Mouse (Mus musculus) G1E (cell line): ENCODE data around the gene Mrpl57.

ENCODE experiments used
- CTCF ChIP-seq: IDR thresholded peaks from 2 replicates; pipeline ENCODE4 v1.5.1; 2012; ENCODE audit warnings: low read depth, low read length, inconsistent platforms, mixed read lengths
- POLR2AphosphoS5 ChIP-seq: IDR thresholded peaks from 2 replicates; pipeline ENCODE4 v1.6.1; 2012; ENCODE audit warnings: low read depth, low read length, inconsistent platforms; ENCODE audit not compliant: insufficient replicate concordance

DNA sequence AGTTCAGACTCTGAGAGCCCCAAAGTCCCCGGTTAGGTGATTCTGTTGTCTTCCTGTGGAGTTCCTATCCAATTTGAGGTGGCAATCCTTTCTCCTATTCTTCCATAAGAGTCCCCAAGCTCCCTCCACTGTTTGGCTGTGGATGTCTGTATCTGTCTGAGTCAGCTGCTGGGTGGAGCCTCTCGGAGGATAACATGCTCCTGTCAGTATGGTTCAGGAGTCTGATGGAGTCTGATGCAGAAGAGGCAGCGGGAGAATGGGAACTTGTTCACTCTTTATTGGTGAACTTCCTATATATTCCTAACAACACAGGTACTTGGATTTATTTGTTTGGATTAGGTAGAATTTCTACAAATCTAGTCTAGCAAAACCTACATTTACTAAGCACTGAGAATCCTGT, 18.5 kb downstream of the Mrpl57 start:
- TF ChIP-seq POLR2AphosphoS5 (no peak), CTCF (no peak)
